Mouse (Mus musculus) lung, postnatal 0 days (tissue): Measurements from ENCODE around the gene Nav1.

Experiments
- CTCF ChIP-seq: IDR thresholded peaks from 2 replicates; pipeline ENCODE4 v1.5.1; 2016; ENCODE audit warnings: antibody characterized with exemption, mild to moderate bottlenecking
- EP300 ChIP-seq: IDR thresholded peaks from 2 replicates; pipeline ENCODE4 v1.6.1; 2016; ENCODE audit warnings: antibody characterized with exemption, mild to moderate bottlenecking, control low read depth

GRCm38 (mm10) chr1:135524518-135524860, 82.6 kb downstream of the Nav1 start:
- no peak for TF ChIP-seq CTCF
- TF ChIP-seq EP300, result no peak
